Mouse (Mus musculus) lung, postnatal 25 days (tissue): ENCODE results near the gene Hinfp.
A peak's percentile ranks its signal among the peaks of the same experiment; 100 is the strongest.
"Not testable (repeated sequence)": the region's sequence is repeated elsewhere in the genome, so short reads cannot be mapped to it uniquely, and the experiment has no call there.

Experiments
- DNase-seq: peaks from one replicate; pipeline ENCODE4 v3.0.0; 2022; ENCODE audit warnings: low spot score

The Hinfp gene

DNA sequence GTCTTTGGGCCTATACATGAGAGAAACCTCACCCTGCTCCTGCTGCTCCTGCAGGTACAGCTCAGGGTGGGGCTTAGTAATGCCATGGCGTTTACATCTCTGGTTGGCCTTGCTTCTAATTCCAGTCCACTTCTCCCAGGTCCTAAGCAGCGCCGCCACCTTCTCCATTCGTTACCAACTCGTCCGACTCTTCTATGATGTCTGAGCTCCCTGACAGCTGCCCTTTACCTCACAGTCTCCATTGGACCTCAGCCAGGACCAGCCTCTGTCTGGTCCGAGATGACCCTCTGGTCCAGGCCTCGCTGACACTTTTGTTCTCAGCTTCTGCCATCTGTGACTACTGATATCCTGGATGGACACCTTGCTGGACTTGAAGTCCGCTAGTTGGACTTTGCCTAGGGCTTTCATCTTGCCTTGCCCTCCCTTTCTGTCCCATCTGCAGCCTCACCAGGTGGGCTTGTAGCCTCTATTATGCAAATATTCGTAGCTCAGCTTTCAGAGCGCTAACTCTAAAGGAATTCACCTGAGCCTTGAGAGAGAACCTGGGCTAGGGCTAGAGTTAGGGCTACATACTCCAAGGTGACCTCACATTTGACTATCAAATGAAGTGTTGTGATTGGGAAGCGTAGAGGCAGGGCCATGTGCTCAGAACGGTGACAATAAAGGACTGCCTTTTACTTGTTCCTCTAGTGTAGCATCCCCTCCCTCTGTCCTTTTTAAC is 27.6 kb upstream of the Hinfp start:
- DNase-seq, result no peak

DNA sequence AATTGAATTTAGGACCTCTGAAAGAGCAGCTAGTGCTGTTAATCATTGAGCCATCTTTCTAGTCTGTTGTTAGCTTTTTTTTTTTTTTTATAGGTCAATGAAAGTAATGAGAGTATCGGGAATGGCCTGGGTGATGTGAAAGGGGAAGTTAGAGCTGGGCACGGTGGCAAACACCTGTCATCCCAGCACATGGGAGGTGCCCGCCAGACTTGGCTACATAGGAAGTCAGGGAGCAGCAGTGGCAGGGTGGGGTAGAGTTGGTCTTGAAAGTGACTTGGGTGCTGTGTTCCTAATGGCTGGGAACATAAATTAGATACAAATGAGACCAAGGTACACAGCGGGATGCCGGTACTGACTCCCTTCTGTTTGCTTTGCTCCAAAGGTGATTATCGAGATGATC is 25.3 kb upstream of the Hinfp start:
- no peak for DNase-seq

DNA sequence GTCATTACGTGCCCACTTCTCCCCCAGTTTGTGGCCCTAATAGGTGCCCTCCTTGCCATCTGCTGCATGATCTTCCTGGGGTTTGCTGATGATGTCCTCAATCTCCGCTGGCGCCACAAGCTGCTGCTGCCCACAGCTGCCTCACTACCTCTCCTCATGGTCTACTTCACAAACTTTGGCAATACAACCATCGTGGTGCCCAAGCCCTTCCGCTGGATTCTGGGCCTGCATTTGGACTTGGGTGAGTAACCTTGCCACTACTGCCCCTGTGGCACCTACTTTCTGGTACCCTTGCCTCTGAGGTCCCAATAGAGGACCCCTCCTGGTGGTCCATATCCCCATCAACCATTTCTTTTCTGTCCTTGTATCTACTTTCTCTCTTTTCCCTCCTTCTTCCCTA is 22.5 kb upstream of the Hinfp start:
- no peak for DNase-seq

DNA sequence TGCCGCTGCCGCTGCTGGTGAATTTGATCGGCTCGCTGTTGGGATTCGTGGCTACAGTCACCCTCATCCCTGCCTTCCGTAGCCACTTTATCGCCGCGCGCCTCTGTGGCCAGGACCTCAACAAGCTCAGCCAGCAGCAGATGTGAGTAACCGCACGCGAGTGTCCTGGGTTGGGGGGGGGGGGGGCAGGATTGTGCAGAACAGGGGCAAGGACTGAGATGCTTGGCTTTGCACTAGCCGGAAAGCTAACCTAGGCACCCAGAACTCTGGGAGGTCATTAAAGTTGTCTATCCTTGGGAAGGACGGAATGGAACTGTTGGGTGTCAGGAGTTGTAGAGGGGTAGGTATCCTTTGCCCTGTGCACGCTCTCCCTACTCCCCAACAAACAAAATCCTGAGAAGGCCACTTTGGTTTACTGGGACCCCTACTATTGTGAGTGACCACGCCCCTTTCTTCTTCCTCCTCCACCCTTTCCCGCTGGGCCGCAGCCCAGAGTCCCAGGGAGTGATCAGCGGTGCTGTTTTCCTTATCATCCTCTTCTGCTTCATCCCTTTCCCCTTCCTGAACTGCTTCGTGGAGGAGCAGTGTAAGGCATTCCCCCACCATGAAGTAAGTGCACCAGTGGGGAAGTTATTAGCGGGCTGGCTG is 21.7 kb upstream of the Hinfp start:
- peak; percentile 62 for DNase-seq

DNA sequence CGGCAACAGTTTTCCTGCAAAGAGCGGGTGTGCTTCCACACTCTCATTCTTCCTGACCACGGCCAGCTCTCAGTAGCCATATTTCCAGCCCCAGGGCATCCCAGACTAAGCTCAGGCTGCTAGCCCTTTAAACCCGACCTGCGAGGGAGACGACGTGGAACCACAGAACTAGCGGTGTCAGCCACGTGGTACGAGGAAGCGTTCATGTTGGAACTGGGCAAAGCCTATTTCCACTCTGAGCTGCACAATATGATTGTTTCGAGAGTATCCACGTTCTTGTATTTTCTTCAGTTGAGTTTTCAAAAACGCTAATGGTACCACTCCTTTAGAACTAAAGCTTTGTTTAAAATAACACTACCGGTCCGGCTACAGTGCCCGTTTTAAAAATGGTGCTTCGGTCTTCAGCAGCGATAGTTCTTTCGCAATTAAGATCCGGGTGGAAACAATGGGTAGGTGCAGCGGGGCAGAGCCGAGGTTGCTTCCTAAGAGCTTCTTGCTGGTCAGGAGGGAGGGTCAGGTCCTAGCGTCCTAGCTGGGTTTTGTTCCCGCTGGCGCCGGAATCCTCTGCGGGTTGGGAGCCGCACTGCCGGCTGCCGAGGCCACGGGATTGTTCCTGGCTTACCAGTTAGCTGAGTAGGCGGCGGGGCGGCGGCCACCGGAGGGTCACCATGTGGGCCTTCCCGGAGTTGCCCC is 21.0 kb upstream of the Hinfp start:
- DNase-seq, result peak; percentile 92

DNA sequence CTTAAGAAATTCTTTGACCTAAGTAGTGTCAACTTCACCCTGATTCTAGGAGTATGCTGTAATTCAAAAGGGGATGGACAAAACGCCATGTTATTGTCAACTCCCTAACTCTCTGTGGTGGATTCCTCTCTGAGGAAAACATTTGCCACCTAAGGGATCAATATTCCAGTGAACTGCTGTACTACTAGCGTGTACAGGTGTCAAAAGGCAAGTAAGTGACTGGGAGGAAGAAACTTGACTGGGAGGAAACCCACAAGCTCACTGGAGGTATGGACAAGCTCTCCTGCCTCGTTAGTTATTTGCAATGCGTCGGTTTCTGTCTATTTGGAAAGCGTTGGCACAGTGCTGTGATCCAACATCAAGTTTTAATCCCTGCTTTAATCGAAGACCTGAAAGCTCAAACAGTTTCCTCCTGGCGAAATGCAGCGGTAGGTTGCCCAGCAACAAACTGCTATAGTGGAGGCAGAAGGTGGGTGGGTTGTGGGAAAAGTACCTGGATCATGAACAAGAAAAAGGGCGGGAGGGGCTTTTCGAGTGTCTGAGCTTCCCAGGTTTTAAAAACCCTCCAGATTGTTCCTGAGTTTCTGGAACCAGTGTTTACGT is 20.4 kb upstream of the Hinfp start, which contains the start of gene Dpagt1:
Dpagt1 (plus strand) TSS at position 252 of the 603 bp plus-strand sequence.
- DNase-seq, result no peak

DNA sequence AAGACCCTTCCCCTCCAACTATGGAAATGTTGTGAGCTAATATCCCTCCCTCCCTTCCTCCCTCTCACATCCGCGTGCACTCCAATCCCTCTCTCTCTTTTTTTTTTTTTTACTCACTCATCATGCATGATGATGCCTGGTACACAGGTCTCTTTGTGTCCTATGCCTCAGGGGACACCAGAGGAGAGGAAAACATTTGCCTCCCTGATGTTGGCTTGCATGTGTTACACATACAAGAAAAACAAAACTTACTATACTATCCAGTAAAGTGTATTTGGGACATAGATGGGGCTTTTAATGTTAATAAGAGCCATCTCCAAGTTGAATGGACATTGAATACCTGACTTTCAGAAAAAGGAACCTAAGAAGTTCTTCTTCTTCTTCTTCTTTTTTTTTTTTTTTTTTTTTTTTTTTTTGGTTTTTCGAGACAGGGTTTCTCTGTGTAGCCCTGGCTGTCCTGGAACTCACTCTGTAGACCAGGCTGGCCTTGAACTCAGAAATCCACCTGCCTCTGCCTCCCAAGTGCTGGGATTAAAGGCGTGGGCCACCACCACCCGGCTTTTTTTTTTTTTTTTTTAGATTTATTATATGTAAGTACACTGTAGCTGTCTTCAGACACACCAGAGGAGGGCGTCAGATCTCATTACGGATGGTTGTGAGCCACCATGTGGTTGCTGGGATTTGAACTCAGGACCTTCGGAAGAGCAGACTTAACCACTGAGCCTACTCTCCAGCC is 19.7 kb upstream of the Hinfp start:
- DNase-seq, result not testable (repeated sequence)

DNA sequence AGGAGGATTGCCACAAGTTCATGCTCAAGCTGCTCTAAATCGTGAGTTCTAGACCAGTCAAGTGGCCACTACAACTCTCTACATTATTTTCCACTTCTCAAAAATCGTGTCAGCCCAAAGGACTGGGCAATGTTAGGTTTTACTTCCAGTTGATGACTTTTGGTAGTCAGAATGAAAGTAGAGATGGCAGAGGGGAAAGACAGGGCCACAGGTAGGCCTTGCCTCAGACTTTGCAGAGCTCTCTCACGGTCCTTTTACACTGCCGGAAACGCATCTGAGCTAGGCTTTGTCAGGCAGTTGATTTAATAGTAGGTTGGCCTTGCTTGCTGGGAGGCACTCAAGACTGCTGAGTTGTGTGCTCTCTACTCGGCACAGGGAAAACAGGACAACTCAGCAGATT is 18.7 kb upstream of the Hinfp start:
- DNase-seq, result no peak

DNA sequence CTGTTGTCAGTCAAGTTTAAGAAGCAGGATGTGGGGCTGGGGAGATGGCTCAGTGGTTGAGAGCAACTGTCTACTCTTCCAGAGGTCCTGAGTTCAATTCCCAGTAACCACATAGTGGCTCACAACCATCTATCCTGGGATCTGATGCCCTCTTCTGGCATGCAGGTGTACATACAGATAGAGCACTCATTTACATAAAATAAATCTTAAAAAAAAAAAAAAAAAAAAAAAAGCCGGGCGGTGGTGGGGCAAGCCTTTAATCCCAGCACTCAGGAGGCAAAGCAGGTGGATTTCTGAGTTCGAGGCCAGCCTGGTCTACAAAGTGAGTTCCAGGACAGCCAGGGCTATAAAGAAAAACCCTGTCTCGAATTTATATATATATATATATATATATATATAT is 18.2 kb upstream of the Hinfp start:
- not testable (repeated sequence) for DNase-seq

DNA sequence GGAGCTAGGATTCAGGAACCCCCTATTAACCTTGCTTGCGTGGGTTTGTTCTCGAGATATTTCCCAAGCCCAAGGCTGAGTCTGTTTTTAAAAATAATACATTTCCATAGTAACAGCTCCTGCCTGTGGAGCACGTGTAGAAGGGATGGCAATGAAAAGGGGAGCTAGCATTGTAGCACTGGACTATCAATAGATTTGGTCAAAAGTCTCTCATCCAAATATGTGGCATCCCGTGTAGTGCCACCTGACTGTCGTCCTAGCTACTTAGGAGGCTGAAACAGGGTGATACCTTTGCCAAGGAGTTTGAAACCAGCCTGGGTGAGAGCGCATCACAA is 15.3 kb upstream of the Hinfp start:
- no peak for DNase-seq

DNA sequence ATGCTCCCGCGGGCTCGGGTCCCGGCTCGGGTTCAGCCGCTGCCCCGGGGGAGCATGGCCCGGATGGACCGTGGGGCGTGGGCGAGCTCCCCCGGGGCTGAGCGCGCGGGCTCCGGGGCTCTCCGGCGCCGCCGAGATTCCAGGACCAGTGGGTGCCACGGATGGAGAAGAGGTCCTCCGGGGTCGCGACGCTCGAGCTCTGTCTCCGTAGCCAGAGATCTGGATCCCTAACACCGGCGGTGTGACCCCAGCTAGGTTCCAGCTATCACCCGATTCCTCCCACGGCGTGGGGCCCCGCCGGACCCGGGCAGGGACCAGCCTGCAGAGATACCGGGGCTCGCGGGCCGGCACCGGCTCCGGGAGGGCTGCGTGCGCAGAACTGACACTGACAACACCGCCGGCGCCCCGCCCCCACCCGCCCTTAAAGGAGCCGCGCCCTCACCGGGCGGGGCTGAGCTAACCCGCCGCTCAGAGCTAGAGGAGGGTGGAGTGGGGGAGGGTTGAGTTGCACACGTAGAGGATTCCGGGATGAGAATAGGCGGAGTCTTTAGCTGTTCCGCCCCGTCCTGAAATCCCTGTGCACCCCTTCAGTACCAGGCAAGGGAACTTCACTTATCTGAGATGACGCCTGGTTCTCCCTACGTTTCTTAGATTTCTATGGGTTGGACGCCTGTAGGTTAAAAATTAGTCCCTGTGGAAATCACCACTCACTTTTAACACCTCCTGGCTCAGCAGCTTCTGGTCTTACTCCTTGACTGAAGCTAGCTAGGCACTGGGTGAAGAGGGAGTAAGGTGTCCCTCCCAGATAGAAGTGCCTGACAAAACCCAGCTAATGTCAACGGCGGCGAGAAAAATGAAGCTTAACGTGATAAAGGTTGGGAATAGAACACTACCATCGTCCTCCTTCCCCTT is 14.7 kb upstream of the Hinfp start, which contains the start of gene C2cd2l:
C2cd2l (minus strand) TSS at position 399 of the 912 bp plus-strand sequence.
- DNase-seq, result peak; percentile 96

DNA sequence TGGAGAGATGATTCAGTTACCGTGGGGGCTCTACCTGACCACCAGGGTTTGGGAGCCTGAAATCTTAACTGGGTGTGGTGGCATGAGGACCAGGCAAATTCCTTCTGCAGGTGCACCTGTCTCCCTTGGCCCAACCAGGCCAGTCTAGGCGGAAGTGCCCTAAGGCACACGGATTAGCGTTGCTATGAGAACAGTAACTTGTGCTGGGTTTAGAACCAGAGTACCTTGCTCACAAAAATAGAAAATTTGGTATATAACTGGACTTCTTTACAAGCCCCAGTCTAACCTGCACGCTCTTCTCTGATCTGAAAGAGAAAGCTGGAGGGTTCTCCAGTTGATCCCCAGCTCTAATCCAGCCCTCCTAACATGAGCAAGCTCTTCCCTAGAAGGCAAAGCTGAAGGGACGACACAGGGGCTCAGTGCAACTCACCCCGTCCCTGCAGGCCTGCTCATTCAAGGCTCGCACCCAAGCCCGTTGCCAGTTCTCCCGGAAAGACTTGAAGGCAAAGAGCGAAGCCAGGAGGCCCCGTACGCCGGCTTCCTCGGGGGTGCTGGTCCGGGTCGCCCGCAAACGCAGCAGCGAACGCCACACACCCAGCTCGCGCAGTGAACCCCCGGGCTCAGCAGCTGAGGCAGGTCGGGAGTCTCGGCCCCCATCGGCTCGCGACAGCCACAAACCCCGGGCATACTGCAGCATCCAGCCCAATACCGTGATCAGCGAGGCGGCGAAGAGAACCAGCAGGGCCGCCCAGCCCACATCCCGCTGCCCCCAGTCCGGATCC is 13.8 kb upstream of the Hinfp start:
- no peak for DNase-seq

DNA sequence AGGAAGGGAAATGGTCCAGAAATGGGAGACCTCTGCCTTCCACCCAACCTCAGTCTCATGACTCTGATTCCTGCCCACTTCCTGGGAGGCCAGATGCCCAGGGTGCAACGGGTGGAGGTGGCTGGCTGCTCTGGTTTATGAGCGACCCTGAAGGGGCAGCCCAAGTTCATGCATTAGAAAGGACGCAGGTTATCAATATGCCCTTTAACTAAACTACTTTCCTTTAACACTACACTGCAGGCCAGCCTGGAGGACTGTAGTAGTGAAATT is 13.3 kb upstream of the Hinfp start:
- no peak for DNase-seq

DNA sequence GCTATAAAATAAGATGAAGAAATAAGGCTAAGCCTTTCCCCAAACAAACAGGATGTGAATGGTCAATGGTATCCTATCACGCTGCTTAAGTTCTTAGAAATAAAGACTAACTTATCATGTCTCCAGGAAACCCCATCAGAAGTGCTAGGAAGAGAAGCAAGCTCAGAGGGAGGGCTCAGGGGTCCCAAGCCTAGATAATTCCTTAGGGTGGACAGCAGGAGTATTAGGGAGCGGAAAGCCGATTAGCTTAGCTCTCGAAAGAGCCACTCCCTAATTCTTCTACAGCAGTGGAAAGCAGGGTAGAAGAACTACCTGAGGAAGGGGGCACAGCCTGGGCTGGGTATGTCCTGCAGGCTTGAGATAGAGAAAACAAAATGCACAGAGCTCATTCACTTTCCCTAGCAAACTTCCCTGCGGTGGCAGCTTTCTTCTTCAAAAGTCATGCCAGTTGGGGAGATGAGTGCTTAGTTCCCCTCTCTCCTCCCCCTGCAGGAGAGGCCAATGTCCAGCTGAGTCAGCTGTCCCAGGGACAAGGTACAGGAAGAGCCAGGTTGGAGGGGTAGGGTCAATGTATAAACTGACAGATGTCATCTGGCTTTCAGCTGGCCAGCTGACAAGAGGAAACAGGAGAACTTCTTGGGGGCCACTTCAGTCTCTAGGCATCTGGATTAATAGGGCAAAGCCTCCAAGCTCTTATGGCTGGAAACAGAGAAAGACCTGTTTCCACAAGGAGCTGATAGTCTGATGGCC is 12.8 kb upstream of the Hinfp start:
- no peak for DNase-seq

DNA sequence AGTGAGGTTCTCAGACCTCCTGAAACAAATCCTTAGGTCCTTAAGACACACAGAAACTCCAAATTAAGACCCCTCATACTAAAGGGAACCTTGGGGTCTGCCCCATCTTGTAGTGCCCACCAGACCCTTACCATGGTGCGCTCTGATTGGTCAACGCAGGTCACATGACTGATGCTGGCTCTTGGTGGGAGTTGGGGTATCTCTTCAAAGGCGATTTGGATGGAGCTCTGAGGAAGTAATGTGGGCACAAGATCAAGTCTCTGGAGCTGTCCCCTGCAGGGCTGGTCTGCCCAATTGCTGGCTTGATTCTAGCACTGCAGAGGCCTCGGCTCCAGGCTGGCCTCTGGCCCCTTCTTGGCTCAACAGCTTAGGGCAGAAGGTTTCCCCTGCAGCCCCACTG is 12.0 kb upstream of the Hinfp start:
- no peak for DNase-seq

DNA sequence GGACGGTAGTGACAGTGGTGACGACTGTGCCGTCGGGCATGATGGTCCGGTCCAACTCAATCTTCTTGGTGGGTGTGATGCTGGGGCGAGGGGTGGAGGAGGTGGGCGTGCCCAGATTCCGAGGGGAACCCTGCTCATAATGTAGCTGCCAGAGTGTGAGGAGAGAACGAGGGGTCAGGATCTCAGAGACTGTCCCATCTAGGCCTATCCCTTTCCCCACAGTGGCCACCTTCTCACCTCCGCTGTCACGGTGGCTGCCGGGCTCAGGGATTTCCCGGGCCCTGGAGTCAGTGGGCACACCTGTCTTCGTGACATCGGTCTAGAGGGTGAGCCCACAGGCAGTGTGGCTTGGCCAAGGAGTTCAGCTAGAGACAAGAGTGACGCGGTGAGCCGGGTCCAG is 9.4 kb upstream of the Hinfp start:
- no peak for DNase-seq

DNA sequence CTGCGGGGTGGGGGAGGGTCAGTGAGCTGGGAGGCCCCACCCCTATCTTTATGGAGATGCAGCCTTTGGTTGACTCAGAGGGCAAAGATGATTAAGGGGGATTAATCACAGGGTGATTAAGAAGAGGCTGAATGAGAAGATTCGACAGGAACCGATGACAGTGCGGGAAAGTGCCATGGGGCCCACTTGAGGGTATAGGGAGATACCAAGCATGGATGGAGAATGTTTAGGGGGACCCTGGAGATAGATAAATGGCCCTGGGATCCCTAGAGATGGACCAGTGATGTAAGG is 8.7 kb upstream of the Hinfp start:
- no peak for DNase-seq

DNA sequence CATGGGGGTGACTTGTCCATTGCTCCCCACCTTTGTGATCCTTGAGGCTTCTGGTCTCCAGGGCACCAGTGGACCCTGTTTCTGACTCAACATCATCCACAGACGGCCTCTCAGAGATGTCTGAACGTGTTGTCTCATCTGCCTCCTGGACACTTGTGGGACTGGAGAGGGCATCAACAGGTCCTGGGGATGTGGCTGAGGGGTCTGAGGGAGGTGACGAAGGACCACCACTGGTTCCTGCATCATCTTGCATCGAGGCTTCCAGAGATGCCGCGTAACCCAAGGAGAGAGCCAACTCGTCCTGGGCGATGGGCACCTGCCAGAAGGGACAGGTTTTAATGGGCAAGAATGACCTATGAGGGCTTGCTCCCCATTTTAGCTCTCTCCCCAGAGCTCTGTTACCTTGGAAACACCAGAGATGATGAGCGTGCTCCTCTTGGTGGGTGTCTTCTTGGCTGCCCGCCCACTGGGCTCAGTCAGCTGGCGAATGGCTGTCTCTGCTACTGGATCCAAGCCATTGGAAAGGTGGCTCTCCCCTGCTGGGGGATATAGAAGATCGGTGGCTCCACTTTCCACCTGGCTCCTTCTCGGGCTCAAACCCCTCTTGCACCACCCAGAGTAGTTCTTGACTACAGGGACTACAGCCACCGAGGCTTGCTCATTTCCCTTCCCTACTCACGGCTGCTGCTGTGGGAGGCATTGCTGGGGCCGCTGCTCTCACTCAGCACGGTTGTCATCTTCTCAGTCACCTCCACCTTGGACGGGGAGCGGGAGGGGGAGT is 8.2 kb upstream of the Hinfp start:
- no peak for DNase-seq
